Mouse (Mus musculus) left cerebral cortex, adult 18-20 months (tissue): ENCODE data around the gene Astn2. TPM values are rescaled to one million over a fixed set of nuclear protein-coding genes. Genes with fewer than 3 reads are reported as not detected.
"Not testable (repeated sequence)": the region's sequence is repeated elsewhere in the genome, so short reads cannot be mapped to it uniquely, and the experiment has no call there.

Experiments
- DNase-seq, 2 experiments: peaks; one replicate each; pipeline ENCODE4 v3.0.0; 2021 to 2022; ENCODE audit warnings: low spot score in 2 of 2, mixed read lengths in 1 of 2
- total RNA-seq, 2 experiments: library from RNA; stranded (reverse); gene quantifications; 2 replicates each; pipeline ENCODE4 v1.2.3; 2021

The Astn2 gene
- total RNA-seq, 2 experiments from 2014 or later, result 33.9 to 36.5 TPM

- no peak for DNase-seq
Measured at GRCm38 (mm10) chr4:65684401-65684800, 720.0 kb downstream of the Astn2 start.

DNA sequence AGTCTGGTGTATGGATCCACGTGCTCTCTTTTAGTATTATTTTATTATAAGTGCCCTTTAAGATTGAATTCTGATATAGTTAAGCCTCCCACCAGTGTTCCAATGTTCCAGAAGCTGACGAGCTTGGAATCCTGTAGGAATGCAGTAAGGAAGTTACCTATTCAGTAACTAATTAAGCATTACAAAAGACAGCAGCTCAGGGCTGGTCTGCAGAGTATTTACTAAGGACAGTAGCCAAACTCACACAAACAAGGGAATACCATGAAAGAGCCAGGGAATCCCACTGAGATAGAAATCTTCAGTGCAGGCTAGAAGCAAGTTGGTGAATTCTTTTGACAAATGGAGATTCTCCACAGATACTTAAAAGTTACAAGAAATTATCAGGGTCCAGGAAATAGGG is 724.6 kb downstream of the Astn2 start:
- DNase-seq, result not testable (repeated sequence)

GRCm38 (mm10) chr4:65678929-65679328 is 725.5 kb downstream of the Astn2 start:
- no peak for DNase-seq

GRCm38 (mm10) chr4:65678495-65678894 is 725.9 kb downstream of the Astn2 start:
- DNase-seq, result no peak

- no peak for DNase-seq
Measured at GRCm38 (mm10) chr4:65674267-65674978, 730.0 kb downstream of the Astn2 start.

GRCm38 (mm10) chr4:65673418-65673933 is 730.9 kb downstream of the Astn2 start:
- DNase-seq, result no peak

GRCm38 (mm10) chr4:65672294-65672693 is 732.1 kb downstream of the Astn2 start:
- no peak for DNase-seq

- DNase-seq, result no peak
Measured at GRCm38 (mm10) chr4:65671585-65672184, 732.7 kb downstream of the Astn2 start.

GRCm38 (mm10) chr4:65667030-65667610 is 737.3 kb downstream of the Astn2 start:
- DNase-seq, result no peak

GRCm38 (mm10) chr4:65663176-65663575 is 741.2 kb downstream of the Astn2 start:
- DNase-seq, result no peak

- peak; percentile 86 to 88 for DNase-seq
Measured at GRCm38 (mm10) chr4:65654723-65655122, 749.7 kb downstream of the Astn2 start.

- DNase-seq, result no peak
Measured at GRCm38 (mm10) chr4:65642611-65643010, 761.8 kb downstream of the Astn2 start.

DNA sequence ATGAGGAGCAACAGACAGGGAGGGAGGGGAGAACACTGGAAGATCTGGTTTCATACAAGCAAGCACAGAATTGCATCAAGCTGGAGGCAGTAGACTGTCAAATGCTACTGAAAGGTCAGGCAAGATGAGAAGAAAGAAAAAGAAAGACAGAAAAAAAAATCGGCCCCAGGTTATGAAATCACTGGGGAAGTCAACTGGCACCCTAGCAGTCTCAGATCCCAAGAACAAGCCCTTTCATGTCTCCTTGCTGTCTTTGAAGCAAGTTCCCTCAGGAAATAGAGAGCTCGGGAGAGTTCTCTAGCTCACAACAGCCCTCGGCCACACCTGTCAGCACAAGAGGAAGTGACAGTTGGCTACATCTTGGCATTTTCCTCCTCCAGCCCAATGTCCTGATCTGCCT is 766.2 kb downstream of the Astn2 start:
- DNase-seq, result no peak

- DNase-seq, result no peak
Measured at GRCm38 (mm10) chr4:65620125-65620524, 784.3 kb downstream of the Astn2 start.

DNA sequence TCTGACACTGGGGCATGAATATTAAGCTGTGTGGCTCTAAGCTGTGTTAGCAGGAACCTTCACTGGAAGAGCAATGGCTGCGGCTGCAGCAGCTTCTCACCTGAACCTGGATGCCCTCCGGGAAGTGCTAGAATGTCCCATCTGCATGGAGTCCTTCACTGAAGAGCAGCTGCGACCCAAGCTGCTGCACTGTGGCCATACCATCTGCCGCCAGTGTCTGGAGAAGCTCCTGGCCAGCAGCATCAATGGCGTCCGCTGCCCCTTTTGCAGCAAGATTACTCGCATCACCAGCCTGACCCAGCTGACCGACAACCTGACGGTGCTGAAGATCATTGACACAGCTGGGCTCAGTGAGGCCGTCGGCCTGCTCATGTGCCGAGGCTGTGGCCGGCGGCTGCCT is 791.3 kb downstream of the Astn2 start:
- DNase-seq, result no peak

- no peak for DNase-seq
Measured at GRCm38 (mm10) chr4:65610896-65611295, 793.5 kb downstream of the Astn2 start.

GRCm38 (mm10) chr4:65610329-65610728 is 794.1 kb downstream of the Astn2 start:
- no peak for DNase-seq

- DNase-seq, result no peak
Measured at GRCm38 (mm10) chr4:65608112-65608511, 796.3 kb downstream of the Astn2 start.

GRCm38 (mm10) chr4:65607184-65607631 is 797.2 kb downstream of the Astn2 start:
- DNase-seq, result no peak

DNA sequence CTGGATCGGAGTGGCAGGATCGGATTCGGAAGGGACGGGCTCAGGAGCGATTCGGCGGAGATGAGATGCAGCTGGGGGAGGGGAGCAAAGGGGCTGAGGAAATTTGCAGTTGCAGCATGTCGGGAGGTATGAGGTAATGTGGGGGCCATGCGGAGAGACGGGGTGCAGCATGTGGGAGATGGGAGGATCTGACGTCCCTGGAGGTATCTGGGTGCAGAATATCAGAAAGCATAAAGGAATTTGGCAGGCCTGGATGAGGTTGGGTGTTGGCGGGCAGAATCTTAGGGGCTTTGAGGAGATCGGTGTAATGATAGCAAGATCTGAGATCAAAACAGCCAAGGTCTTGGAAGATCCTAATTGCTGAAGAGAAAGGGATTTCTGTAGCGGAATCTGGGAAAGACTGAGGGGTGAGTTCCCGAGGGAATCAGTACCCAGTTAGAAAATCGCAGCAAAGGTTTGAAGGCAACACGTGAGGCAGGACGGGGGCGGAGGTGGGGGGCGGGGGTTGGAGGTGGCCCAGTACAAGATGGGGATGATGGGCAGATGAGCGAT is 799.2 kb downstream of the Astn2 start:
- peak in 1 of 2 experiments; percentile 29 for DNase-seq

- DNase-seq, result peak; percentile 100
Measured at GRCm38 (mm10) chr4:65604504-65605150, 799.8 kb downstream of the Astn2 start, which contains the start of gene Trim32. Gene Trim32 (plus strand): TSS chr4:65604986.
